Mouse (Mus musculus): Measurements from ENCODE around the gene Gm10666. TPM values are rescaled to one million over a fixed set of nuclear protein-coding genes. Genes with fewer than 3 reads are reported as not detected.
"Not testable (repeated sequence)": the region's sequence is repeated elsewhere in the genome, so short reads cannot be mapped to it uniquely, and the experiment has no call there.

The Gm10666 gene
- polyA plus RNA-seq (2015; fragmentation: Nextera tagmentation; extraction: Ambion mirVana), result not detected in 2 replicates

DNA sequence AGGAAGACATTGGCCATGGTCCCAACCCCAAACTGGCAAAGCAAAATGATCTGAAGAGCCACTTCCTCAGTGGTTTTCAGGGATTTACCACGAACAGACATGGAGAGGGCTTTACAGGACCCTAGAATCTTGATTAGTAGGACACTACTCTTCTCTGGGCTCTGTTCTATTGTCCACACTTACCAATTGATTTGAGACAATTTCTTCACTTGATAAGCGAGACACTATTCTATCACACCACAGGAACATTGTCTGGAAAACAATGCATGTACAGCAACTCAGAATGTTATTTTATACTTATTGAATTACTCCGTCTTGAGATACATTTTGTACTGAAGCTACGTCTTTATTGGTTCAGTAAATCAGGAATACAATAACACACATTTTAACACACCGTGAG lies at the start of gene Gm10666:
Gene Gm10666, minus strand, starts transcription at position 101 of the 400 bp plus-strand sequence.
- not testable (repeated sequence) for H3K4me3 ChIP-seq (replicated peaks); H3K4me1 ChIP-seq; H3K27ac ChIP-seq; H3K36me3 ChIP-seq; H3K27me3 ChIP-seq (replicated peaks); ATAC-seq (ENCODE audit: insufficient read depth, low FRiP score, low read depth); H3K9me3 ChIP-seq; H3K4me2 ChIP-seq; H3K9ac ChIP-seq
- no CpG with 5 or more reads among the region's 5 CpGs for WGBS

DNA sequence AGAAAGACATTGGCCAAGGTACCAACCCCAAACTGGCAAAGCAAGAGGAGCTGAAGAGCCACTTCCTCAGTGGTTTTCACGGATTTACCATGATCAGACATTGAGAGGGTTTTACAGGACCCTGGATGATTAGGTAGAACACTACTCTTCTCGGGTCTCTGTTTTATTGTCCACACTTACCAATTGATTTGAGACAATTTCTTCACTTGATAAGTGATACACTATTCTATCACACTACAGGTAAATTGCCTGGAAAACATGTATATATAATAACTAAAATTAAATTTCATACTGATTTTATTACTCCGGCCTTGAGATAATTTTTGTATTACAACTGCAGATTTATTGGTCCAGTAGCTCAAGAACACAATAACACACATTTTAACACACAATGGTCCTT lies 29.4 kb upstream of the Gm10666 start, which contains the start of gene Vmn1r142:
Gene Vmn1r142, minus strand, starts transcription at position 101 of the 400 bp plus-strand sequence.
- H3K36me3 ChIP-seq; H3K4me1 ChIP-seq; H3K9me3 ChIP-seq; H3K9ac ChIP-seq; H3K27me3 ChIP-seq (replicated peaks); H3K27ac ChIP-seq; H3K4me2 ChIP-seq; H3K4me3 ChIP-seq (replicated peaks); ATAC-seq (ENCODE audit: insufficient read depth, low FRiP score, low read depth): not testable (repeated sequence)
- no CpG with 5 or more reads among the region's 3 CpGs for WGBS

DNA sequence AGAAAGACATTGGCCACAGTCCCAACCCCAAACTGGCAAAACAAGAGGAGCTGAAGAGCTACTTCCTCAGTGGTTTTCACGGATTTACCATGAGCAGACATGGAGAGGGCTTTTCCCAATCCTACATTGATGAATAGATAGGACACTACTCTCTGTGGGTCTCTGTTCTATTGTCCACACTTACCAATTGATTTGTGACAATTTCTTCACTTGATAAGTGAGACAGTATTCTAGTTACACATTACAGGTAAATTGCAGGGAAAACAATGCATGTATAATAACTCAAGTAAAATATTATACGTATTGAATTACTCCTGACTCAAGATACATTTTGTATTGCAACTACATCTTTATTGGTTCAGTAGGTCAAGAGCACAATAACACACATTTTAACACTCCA lies 16.4 kb downstream of the Gm10666 start, which contains the start of gene Gm16451:
Gene Gm16451, minus strand, starts transcription at position 101 of the 400 bp plus-strand sequence.
- no CpG with 5 or more reads among the region's 2 CpGs for WGBS
- not testable (repeated sequence) for H3K4me2 ChIP-seq, H3K36me3 ChIP-seq

More for the DNA sequence above, 16.4 kb downstream of the Gm10666 start, which contains the start of gene Gm16451:
- H3K4me1 ChIP-seq; H3K9me3 ChIP-seq; H3K27me3 ChIP-seq (replicated peaks); H3K9ac ChIP-seq; H3K27ac ChIP-seq; H3K4me3 ChIP-seq (replicated peaks); ATAC-seq (ENCODE audit: insufficient read depth, low FRiP score, low read depth): not testable (repeated sequence)

Other genes starting within 250 kb of the Gm10666 start
- gene Gm5891, start 213.4 kb downstream of the Gm10666 start, polyA plus RNA-seq (2015; fragmentation: Nextera tagmentation; extraction: Ambion mirVana), result not detected in 2 replicates
- gene Vmn1r137, start 140.2 kb downstream of the Gm10666 start, polyA plus RNA-seq (2015; fragmentation: Nextera tagmentation; extraction: Ambion mirVana), result not detected in 2 replicates
- not detected in 2 replicates for gene Vmn1r138, start 105.8 kb downstream of the Gm10666 start, polyA plus RNA-seq (2015; fragmentation: Nextera tagmentation; extraction: Ambion mirVana)
- not detected in 2 replicates for gene Gm6176, start 78.4 kb downstream of the Gm10666 start, polyA plus RNA-seq (2015; fragmentation: Nextera tagmentation; extraction: Ambion mirVana)
- not detected in 2 replicates for gene Vmn1r139, start 65.7 kb downstream of the Gm10666 start, polyA plus RNA-seq (2015; fragmentation: Nextera tagmentation; extraction: Ambion mirVana)
- not detected in 2 replicates for gene Gm16451, start 16.5 kb downstream of the Gm10666 start, polyA plus RNA-seq (2015; fragmentation: Nextera tagmentation; extraction: Ambion mirVana)
- gene Vmn1r142, start 29.3 kb upstream of the Gm10666 start, polyA plus RNA-seq (2015; fragmentation: Nextera tagmentation; extraction: Ambion mirVana), result not detected in 2 replicates
- not detected in 2 replicates for gene Vmn1r143, start 54.6 kb upstream of the Gm10666 start, polyA plus RNA-seq (2015; fragmentation: Nextera tagmentation; extraction: Ambion mirVana)
- not detected in 2 replicates for gene Gm8653, start 66.5 kb upstream of the Gm10666 start, polyA plus RNA-seq (2015; fragmentation: Nextera tagmentation; extraction: Ambion mirVana)
- gene Gm8453, start 94.7 kb upstream of the Gm10666 start, polyA plus RNA-seq (2015; fragmentation: Nextera tagmentation; extraction: Ambion mirVana), result not detected in 2 replicates
- not detected in 2 replicates for gene Gm4187, start 195.0 kb upstream of the Gm10666 start, polyA plus RNA-seq (2015; fragmentation: Nextera tagmentation; extraction: Ambion mirVana)
- gene Gm8660, start 236.3 kb upstream of the Gm10666 start, polyA plus RNA-seq (2015; fragmentation: Nextera tagmentation; extraction: Ambion mirVana), result not detected in 2 replicates